Mouse (Mus musculus) thymus, postnatal 36 days (tissue): ENCODE data around the gene Mbtps2.

ENCODE experiments used
- DNase-seq, 2 experiments: peaks; one replicate each; pipeline ENCODE4 v3.0.0; 2022; ENCODE audit warnings: mixed read lengths in 2 of 2

Gene Mbtps2

DNA sequence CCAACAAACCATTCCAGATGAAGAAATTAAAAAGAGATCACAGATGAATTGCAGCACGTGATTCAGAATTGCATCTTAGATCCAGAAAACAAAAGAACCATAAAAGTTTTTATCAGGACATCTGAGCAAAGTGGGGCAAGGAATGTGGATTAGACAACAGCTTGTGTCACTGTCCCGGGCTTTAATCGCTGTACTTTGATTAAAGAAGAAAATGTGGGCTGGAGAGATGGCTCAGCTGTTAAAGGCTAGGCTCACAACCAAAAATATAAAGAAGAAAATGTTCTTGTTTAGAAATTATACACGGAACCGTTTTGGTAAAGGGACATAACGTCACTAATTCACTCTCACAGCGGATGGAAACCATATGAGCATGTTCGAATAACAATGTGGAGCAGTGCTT lies 98.5 kb downstream of the Mbtps2 start:
- no peak for DNase-seq

DNA sequence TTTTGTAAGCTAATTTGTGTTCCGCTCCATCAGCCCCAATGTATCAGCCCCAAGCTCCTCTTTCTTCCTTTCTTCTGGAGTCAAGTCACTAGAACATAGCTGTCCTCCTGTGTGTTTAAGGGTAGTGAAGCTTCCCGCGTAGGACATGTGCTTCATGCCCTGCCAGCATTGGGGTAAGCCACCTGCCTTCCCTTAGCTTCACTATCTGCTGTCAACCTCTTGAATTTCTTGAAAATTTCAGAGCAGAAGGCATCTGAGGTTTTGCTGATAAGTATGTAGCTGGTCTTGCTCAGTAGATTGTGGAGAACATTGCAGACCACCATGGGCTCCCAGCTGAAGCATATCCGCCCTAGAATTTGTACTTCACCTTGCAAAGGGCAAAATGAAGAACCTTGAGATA lies 105.4 kb downstream of the Mbtps2 start:
- DNase-seq: no peak

- peak; percentile 73 to 77 for DNase-seq
These were observed 106.4 kb downstream of the Mbtps2 start, which contains the start of gene Sms for GRCm38 (mm10) chrX:157491944-157492726. Gene Sms (minus strand): TSS chrX:157492287.

- DNase-seq: peak; percentile 32 to 50
These were observed 107.2 kb downstream of the Mbtps2 start for GRCm38 (mm10) chrX:157491145-157491935.

DNA sequence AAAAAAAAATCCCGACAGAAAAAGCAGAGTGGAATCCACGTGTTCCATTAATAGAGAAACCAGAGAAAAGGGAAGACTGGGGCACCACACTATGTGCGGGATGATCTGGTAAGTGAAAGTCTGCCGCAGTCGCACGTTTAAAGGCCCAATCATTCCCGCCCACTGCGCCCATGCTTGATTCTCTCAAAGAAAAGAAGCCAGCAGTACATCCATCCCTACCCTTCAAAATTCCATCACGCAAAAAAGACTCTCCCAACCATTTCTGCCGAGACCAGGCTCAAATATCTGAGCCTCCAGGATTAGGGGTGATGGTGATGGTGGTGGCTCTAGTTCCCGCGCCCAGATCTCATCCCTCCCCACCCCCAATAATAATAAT lies 107.8 kb downstream of the Mbtps2 start:
- DNase-seq: no peak

DNA sequence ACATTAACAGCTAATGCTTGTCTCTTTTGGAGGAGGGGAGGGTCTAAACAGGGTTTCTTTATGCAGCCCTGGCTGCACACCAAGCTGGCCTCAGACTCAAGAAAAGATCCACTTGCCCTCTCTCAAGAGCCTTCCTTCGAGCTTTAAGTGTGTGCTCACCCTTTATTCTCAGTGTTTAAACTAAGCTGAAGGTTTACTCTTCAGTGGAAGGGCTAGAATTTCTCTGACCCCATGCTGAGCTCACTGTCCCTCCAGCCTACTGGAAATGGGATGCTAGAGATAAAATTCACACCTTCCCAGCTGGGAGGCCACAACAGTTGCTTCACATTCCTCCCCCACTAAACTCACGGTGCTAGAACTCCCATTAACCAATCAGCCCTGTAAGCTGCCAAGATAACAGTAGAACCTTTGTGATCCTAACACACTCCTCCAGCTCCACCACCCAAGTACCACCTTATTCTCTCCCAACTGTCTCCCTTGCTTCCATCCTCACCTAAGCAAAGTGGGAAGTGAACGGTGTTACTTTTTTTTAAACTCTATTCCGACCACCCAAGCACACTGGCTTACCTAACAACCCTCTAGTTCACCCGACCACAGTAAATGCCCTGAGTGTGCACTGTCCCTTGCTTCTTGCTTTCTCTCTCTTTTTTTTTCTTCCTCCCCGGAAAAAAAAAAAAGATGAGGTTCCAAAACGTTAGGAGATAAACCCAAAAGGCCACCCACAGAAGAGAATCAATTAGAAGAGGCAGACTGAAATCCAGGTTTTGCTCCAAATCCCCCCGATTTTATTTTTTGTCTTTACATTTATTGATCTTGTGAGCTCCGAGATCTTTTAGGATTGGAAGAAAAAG lies 108.4 kb downstream of the Mbtps2 start:
- DNase-seq: no peak

- DNase-seq: no peak
These were observed 109.7 kb downstream of the Mbtps2 start for GRCm38 (mm10) chrX:157488831-157489230.

- DNase-seq: peak; percentile 10 to 23
These were observed 111.8 kb downstream of the Mbtps2 start for GRCm38 (mm10) chrX:157486765-157487164.
